Mouse (Mus musculus) cerebellum, adult 2 months (tissue): ENCODE results near the gene Opn5.

Experiments used
- CTCF ChIP-seq: fragments of 200-500 bp; IDR thresholded peaks from 2 replicates; pipeline ENCODE4 v1.5.1; 2011; ENCODE audit warnings: low read depth, mild to moderate bottlenecking, control low read depth, low read length, moderate library complexity, borderline replicate concordance; ENCODE audit not compliant: insufficient read depth
- POLR2A ChIP-seq: fragments of 200-500 bp; IDR thresholded peaks from 2 replicates; pipeline ENCODE4 v1.6.1; 2011; ENCODE audit warnings: low read length, control low read depth, borderline replicate concordance; ENCODE audit not compliant: insufficient read depth

DNA sequence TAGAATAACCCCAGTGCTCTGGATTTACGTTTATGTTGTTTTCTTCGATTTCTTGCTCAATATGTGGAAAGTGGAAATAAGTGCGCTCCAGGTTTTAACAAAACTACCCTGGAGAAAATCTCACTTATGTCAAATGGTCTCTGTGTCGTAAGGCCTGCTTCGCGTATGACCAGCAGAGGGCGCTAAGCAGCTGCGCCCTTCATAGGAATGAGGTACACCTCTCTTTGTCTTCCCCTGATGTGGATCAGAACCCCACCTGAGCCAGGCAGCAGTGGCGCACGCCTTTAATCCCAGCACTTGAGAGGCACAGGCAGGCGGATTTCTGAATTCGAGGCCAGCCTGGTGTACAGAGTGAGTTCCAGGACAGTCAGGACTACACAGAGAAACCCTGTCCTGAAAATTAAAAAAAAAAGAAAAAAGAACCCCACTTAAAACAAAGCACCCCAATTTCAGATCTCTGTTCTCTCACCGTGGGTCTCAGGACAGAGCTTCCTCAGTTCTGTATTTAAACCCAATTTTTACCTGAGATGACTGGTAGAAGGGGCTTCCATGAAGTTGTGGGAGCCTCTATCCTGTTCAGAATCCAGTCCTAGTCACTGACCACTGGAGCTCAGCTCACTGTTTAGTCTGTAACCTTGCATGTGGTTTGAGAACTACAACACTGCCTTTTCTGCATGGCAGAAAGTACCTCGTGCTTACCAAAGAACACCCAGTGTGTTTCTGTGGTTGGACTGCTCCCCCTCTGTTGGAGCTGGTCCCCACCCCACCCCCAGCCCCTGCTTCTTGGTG lies 47.6 kb upstream of the Opn5 start:
- TF ChIP-seq CTCF, result peak; percentile 66
- TF ChIP-seq POLR2A, result no peak
